Mouse (Mus musculus): Measurements from ENCODE around the gene Trank1.

DNA sequence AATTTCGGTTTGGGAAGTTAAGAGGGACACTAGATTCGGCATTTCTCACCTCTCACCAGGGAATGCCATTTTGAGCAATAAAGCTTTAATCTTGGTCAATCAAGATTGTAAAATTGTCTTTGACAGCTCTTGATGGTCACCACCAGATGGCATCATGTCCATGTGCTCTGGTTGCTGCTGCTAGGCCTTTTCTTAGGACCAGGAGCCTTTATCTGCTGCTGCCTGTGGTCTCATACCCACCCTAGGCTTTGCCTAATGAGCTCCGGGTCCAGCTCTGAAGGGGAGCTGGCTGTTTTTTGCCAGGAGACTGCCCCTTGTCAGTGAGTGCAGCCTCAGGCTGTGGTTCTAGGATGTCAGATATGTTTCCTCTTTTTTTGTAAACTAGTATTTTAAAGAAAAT is 44.8 kb downstream of the Trank1 start:
- TF ChIP-seq CTCF (IDR thresholded peaks at IDR 0.05; ENCODE audit: control insufficient read depth, insufficient read depth, low read length) (no peak), POLR2A (IDR thresholded peaks at IDR 0.05; ENCODE audit: borderline replicate concordance, control insufficient read depth, low read depth, low read length) (no peak)

Measured in bone marrow, adult 2 months (tissue).